Mouse (Mus musculus): ENCODE results near the gene Mkln1.

DNA sequence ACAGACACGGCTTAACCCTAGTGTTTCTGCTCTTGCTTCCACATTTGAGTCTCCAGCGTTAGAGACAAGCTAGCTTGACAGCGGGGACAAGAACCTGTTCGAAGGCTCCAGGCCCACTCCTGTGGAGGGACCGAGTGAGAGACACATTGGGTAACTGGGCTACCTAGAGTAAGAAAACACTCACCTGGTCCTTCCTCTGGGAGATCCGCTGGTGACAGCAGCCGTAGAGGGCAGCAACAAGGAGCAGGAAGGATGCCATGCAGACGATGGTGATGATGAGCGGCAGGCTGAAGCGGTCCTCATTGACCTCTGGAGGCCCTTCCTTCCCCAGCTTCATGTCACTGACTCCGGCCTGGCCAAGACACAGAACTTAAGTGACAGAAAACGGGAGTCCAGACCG lies 125.6 kb downstream of the Mkln1 start:
- TF ChIP-seq EP300 (IDR thresholded peaks at IDR 0.05; ENCODE audit: insufficient read depth, low read depth, low read length): no peak
- TF ChIP-seq POLR2A (IDR thresholded peaks at IDR 0.05; ENCODE audit: insufficient read depth, low read length): no peak
- TF ChIP-seq CTCF (IDR thresholded peaks at IDR 0.05; ENCODE audit: low read depth, low read length): no peak
